Mouse (Mus musculus) hindbrain, embryonic 16.5 days (tissue): ENCODE measurements around the gene Scimp. TPM values are rescaled to one million over a fixed set of nuclear protein-coding genes. Genes with fewer than 3 reads are reported as not detected.

Experiments used
- ATAC-seq: fragments of 200-750 bp; cut with Nextera tagmentation; 2 replicates; pipeline ENCODE4 v1.8.0; 2017; ENCODE audit warnings: moderate TSS enrichment, moderate library complexity
- H3K27ac ChIP-seq: fragments of 300-500 bp; sonication (generic); 2 replicates; pipeline ENCODE4 v1.5.1; 2014; ENCODE audit warnings: low read depth, mild to moderate bottlenecking, control low read depth, low read length, moderate library complexity
- H3K27me3 ChIP-seq: fragments of 300-500 bp; sonication (generic); replicated peaks from 2 replicates; pipeline ENCODE4 v1.6.1; 2014; ENCODE audit warnings: low read length; ENCODE audit not compliant: control insufficient read depth, insufficient read depth
- H3K36me3 ChIP-seq: fragments of 300-500 bp; sonication (generic); 2 replicates; pipeline ENCODE4 v1.6.1; 2014; ENCODE audit warnings: mild to moderate bottlenecking, low read length, moderate library complexity, mixed read lengths; ENCODE audit not compliant: control insufficient read depth, insufficient read depth
- H3K4me1 ChIP-seq: fragments of 300-500 bp; sonication (generic); 2 replicates; pipeline ENCODE4 v1.6.1; 2014; ENCODE audit warnings: low read depth, low read length; ENCODE audit not compliant: control insufficient read depth, insufficient read depth
- H3K4me2 ChIP-seq: fragments of 300-500 bp; sonication (generic); 2 replicates; pipeline ENCODE4 v1.6.1; 2014; ENCODE audit warnings: mild to moderate bottlenecking, low read length, control low read depth, moderate library complexity
- H3K4me3 ChIP-seq: fragments of 300-500 bp; sonication (generic); 2 replicates; pipeline ENCODE4 v1.5.1; 2014; ENCODE audit warnings: mild to moderate bottlenecking, low read length, control low read depth, moderate library complexity
- H3K9ac ChIP-seq: fragments of 300-500 bp; sonication (generic); 2 replicates; pipeline ENCODE4 v1.6.1; 2014; ENCODE audit warnings: low read depth, mild to moderate bottlenecking, control low read depth, low read length, moderate library complexity
- H3K9me3 ChIP-seq: fragments of 300-500 bp; sonication (generic); 2 replicates; pipeline ENCODE4 v1.6.1; 2014; ENCODE audit warnings: mild to moderate bottlenecking, low read length, moderate library complexity; ENCODE audit not compliant: control insufficient read depth
- WGBS: fragments of 180-500 bp; shearing (Covaris S2); extraction: QIAGEN DNeasy Blood & Tissue Kit; methylation state at CpG from one replicate; pipeline ENCODE4 v1.1.7; 2014; 5-methylcytosine and 5-hydroxymethylcytosine counted together
- polyA plus RNA-seq: library from polyadenylated mRNA; unstranded; fragments of >200 nt; fragmentation: Nextera tagmentation; extraction: Ambion mirVana; gene quantifications from 2 replicates; pipeline ENCODE4 v1.2.1, GENCODE M21; 2015

Gene Scimp
- polyA plus RNA-seq, 1 experiment from 2014 or later = 0.19 TPM

DNA sequence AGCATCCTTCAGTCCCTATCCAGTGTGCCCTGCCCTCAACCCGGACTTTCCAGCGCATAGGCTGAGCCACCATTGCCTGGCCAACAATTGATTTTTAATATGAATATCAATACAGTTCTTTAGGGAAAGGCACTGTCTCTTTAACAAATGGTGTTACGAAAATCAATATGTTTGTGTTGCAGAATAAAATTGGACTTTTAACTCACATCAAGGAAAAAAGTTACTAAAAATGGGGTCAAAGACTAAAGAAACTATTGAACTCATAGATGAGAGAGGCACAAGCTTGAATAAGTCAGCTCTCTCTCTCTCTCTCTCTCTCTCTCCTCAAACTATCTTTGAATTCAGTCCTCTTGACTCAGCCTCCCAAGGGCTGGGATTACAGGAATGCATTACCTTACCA is 24.6 kb upstream of the Scimp start:
- ATAC-seq = no peak
- H3K4me2 ChIP-seq = no peak overlapping the region
- no peak overlapping the region for H3K4me3 ChIP-seq
- H3K9ac ChIP-seq = no peak overlapping the region
- H3K4me1 ChIP-seq = no peaks in the 10 kb centered on the region
- no peaks in the 10 kb centered on the region for H3K36me3 ChIP-seq
- no peaks in the 10 kb centered on the region for H3K9me3 ChIP-seq
- WGBS = 93% methylated on average over 3 of the region's 3 CpGs
- H3K27me3 ChIP-seq = no peaks in the 10 kb centered on the region
- no peak overlapping the region for H3K27ac ChIP-seq

GRCm38 (mm10) chr11:70835381-70835831 is 23.0 kb upstream of the Scimp start:
- Histone ChIP-seq H3K4me1 (no peaks in the 10 kb centered on the region), H3K27me3 (no peaks in the 10 kb centered on the region), H3K4me3 (no peak overlapping the region), H3K9ac (no peak overlapping the region), H3K36me3 (no peaks in the 10 kb centered on the region), H3K27ac (no peak overlapping the region), H3K9me3 (no peaks in the 10 kb centered on the region), H3K4me2 (no peak overlapping the region)
- 75% methylated on average over 6 of the region's 6 CpGs for WGBS
- no peak for ATAC-seq

DNA sequence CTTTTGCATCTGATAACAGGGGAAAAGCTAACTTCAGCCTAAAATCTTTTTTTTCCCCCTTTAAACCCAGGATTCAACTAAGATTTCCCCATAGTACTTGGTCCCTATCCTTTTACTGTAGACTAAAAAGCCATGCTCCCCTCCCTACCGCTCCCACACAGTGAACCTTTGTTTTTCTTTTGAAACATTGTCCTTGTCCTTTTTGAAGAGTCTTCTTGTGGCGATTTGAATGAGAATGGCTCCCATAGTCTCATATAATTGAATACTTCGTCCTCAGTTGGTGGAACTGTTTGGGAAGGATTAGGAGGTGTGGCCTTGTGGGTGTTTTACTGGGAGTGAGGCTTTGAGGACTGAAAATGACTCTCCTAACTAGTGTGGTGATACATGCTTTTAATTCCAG is 21.4 kb upstream of the Scimp start:
- Histone ChIP-seq H3K27ac (no peak overlapping the region), H3K4me3 (no peak overlapping the region), H3K4me1 (no peaks in the 10 kb centered on the region), H3K27me3 (no peaks in the 10 kb centered on the region), H3K9ac (no peak overlapping the region), H3K36me3 (no peaks in the 10 kb centered on the region), H3K4me2 (no peak overlapping the region), H3K9me3 (no peaks in the 10 kb centered on the region)
- no peak for ATAC-seq
- WGBS = 59% methylated on average over 3 of the region's 3 CpGs

DNA sequence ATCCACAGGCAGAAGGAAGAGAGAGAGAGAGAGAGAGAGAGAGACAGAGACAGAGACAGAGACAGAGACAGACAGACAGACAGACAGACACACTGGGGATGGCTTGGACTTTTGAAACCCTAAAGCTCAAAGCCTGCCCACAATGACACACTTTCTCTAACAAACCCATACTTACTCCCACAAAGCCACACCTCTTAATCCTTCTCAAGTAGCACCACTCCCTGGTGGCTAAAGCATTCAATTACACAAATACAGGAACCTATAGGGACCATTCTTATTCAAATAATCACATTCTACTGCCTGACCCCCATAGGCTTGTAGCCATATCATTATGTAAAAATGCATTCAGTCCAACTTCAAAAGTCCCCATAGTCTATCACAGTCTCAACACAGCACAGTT is 21.0 kb upstream of the Scimp start:
- H3K27me3 ChIP-seq = no peaks in the 10 kb centered on the region
- H3K4me3 ChIP-seq = no peak overlapping the region
- H3K4me2 ChIP-seq = no peak overlapping the region
- no peak overlapping the region for H3K9ac ChIP-seq
- no peak for ATAC-seq
- H3K9me3 ChIP-seq = no peaks in the 10 kb centered on the region
- H3K36me3 ChIP-seq = no peaks in the 10 kb centered on the region
- no peak overlapping the region for H3K27ac ChIP-seq
- no peaks in the 10 kb centered on the region for H3K4me1 ChIP-seq

DNA sequence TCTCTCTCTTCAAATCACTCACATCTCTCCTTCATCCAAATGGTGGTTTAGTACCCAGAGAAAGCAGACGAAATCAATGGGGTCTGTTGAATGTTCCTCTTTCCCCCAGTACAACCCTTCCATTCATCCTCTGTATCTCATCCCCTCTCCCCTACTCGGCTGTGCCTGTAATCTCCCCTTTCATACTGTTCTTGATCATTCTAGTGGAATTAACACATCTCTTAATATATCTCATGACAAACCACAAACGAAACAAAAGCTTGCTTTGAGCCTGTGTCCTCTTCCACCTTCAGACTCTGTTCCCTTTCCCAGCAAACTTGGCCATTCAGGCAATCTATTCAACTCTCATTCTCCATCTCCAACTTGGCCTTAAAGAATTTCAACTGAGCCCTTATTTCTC is 18.8 kb upstream of the Scimp start:
- WGBS = 50% methylated on average over 3 of the region's 3 CpGs
- Histone ChIP-seq H3K27me3 (no peaks in the 10 kb centered on the region), H3K36me3 (no peaks in the 10 kb centered on the region), H3K9ac (no peak overlapping the region), H3K27ac (no peak overlapping the region), H3K4me3 (no peak overlapping the region), H3K9me3 (no peaks in the 10 kb centered on the region), H3K4me2 (no peak overlapping the region), H3K4me1 (no peaks in the 10 kb centered on the region)
- no peak for ATAC-seq

GRCm38 (mm10) chr11:70828975-70829615 is 16.7 kb upstream of the Scimp start:
- no peaks in the 10 kb centered on the region for H3K27me3 ChIP-seq
- no peak overlapping the region for H3K4me2 ChIP-seq
- H3K4me3 ChIP-seq = no peak overlapping the region
- H3K36me3 ChIP-seq = no peaks in the 10 kb centered on the region
- no peaks in the 10 kb centered on the region for H3K4me1 ChIP-seq
- no peak overlapping the region for H3K9ac ChIP-seq
- no peaks in the 10 kb centered on the region for H3K9me3 ChIP-seq
- no peak overlapping the region for H3K27ac ChIP-seq
- no peak for ATAC-seq
- WGBS = 88% methylated on average over 11 of the region's 11 CpGs

- no peaks in the 10 kb centered on the region for H3K36me3 ChIP-seq
- ATAC-seq = no peak
- no peaks in the 10 kb centered on the region for H3K27me3 ChIP-seq
- H3K27ac ChIP-seq = no peak overlapping the region
- no peak overlapping the region for H3K4me2 ChIP-seq
- H3K9me3 ChIP-seq = no peaks in the 10 kb centered on the region
- 77% methylated on average over 2 of the region's 2 CpGs for WGBS
- H3K4me3 ChIP-seq = no peak overlapping the region
- H3K4me1 ChIP-seq = no peaks in the 10 kb centered on the region
- no peak overlapping the region for H3K9ac ChIP-seq
Measured at GRCm38 (mm10) chr11:70826207-70826606, 13.8 kb upstream of the Scimp start.

- ATAC-seq = no peak
- no peaks in the 10 kb centered on the region for H3K27me3 ChIP-seq
- H3K4me1 ChIP-seq = no peaks in the 10 kb centered on the region
- H3K9me3 ChIP-seq = no peaks in the 10 kb centered on the region
- no peak overlapping the region for H3K4me2 ChIP-seq
- no peaks in the 10 kb centered on the region for H3K36me3 ChIP-seq
- H3K27ac ChIP-seq = no peak overlapping the region
- 63% methylated on average over 17 of the region's 17 CpGs for WGBS
- no peak overlapping the region for H3K4me3 ChIP-seq
- no peak overlapping the region for H3K9ac ChIP-seq
Measured at GRCm38 (mm10) chr11:70821728-70822591, 9.6 kb upstream of the Scimp start.

- 85% methylated on average over 8 of the region's 8 CpGs for WGBS
Measured at GRCm38 (mm10) chr11:70820120-70820519, 7.7 kb upstream of the Scimp start.

More at GRCm38 (mm10) chr11:70820120-70820519, 7.7 kb upstream of the Scimp start:
- ATAC-seq = no peak
- Histone ChIP-seq H3K27me3 (no peaks in the 10 kb centered on the region), H3K4me2 (no peak overlapping the region), H3K9ac (no peak overlapping the region), H3K36me3 (no peaks in the 10 kb centered on the region), H3K4me1 (no peaks in the 10 kb centered on the region), H3K4me3 (no peak overlapping the region), H3K9me3 (no peaks in the 10 kb centered on the region), H3K27ac (no peak overlapping the region)
